Mouse (Mus musculus): ENCODE data around the gene Sema3a.

GRCm38 (mm10) chr5:13263087-13263486 is 137.9 kb downstream of the Sema3a start:
- no peak for TF ChIP-seq POLR2A (IDR thresholded peaks at IDR 0.05; ENCODE audit: insufficient read depth, low read length)
- no peak for TF ChIP-seq CTCF (IDR thresholded peaks at IDR 0.05; ENCODE audit: low read depth, low read length)

Measured in ES-Bruce4 (cell line).